Mouse (Mus musculus): ENCODE data around the gene Dtx3. TPM values are rescaled to one million over a fixed set of nuclear protein-coding genes. Genes with fewer than 3 reads are reported as not detected.

Gene Dtx3
- polyA plus RNA-seq, 1 experiment from 2014 or later: 148 TPM

- H3K4me2 ChIP-seq (ENCODE audit: low read depth): peak overlapping the region; percentile 27
- 4% methylated on average over 41 of the region's 41 CpGs for WGBS
- ATAC-seq (ENCODE audit: insufficient read depth, low FRiP score, low TSS enrichment): no peak
- peak overlapping the region; percentile 24 for H3K4me3 ChIP-seq (ENCODE audit: low read depth, low read length)
- H3K9ac ChIP-seq (ENCODE audit: low read length): no peak overlapping the region
- DNase-seq (ENCODE audit: low spot score): no peak
- peaks cover 11% of the 10 kb centered on the region; the same call in 1 of the 2 replicates for H3K4me1 ChIP-seq (ENCODE audit: control insufficient read depth, insufficient read depth, low read length)
- no peaks in the 10 kb centered on the region for H3K36me3 ChIP-seq (ENCODE audit: control insufficient read depth, insufficient read depth, low read length)
- peaks cover 40% of the 10 kb centered on the region for H3K27me3 ChIP-seq (ENCODE audit: control insufficient read depth, insufficient read depth, low read length)
- H3K27ac ChIP-seq (ENCODE audit: low read depth, low read length): no peak overlapping the region
- H3K9me3 ChIP-seq (ENCODE audit: control insufficient read depth, low read length): no peaks in the 10 kb centered on the region
These were observed 17.1 kb downstream of the Dtx3 start for GRCm38 (mm10) chr10:127178286-127179027.

GRCm38 (mm10) chr10:127177719-127178118, 17.8 kb downstream of the Dtx3 start:
- Histone ChIP-seq H3K9me3 (ENCODE audit: control insufficient read depth, low read length) (no peaks in the 10 kb centered on the region), H3K4me1 (ENCODE audit: control insufficient read depth, insufficient read depth, low read length) (peaks cover 11% of the 10 kb centered on the region; the same call in 1 of the 2 replicates), H3K36me3 (ENCODE audit: control insufficient read depth, insufficient read depth, low read length) (no peaks in the 10 kb centered on the region), H3K9ac (ENCODE audit: low read length) (no peak overlapping the region), H3K27me3 (ENCODE audit: control insufficient read depth, insufficient read depth, low read length) (peaks cover 40% of the 10 kb centered on the region), H3K4me2 (ENCODE audit: low read depth) (peak overlapping the region; percentile 27), H3K4me3 (ENCODE audit: low read depth, low read length) (peak overlapping the region; percentile 24; the same call in 1 of the 2 replicates), H3K27ac (ENCODE audit: low read depth, low read length) (no peak overlapping the region)
- WGBS: 2% methylated on average over 23 of the region's 23 CpGs
- peak; percentile 51 for ATAC-seq (ENCODE audit: insufficient read depth, low FRiP score, low TSS enrichment)
- peak; percentile 89 for DNase-seq (ENCODE audit: low spot score)

GRCm38 (mm10) chr10:127177235-127177634, 18.3 kb downstream of the Dtx3 start:
- no peak for ATAC-seq (ENCODE audit: insufficient read depth, low FRiP score, low TSS enrichment)
- Histone ChIP-seq H3K27me3 (ENCODE audit: control insufficient read depth, insufficient read depth, low read length) (peaks cover 40% of the 10 kb centered on the region), H3K9me3 (ENCODE audit: control insufficient read depth, low read length) (no peaks in the 10 kb centered on the region), H3K4me2 (ENCODE audit: low read depth) (no peak overlapping the region), H3K36me3 (ENCODE audit: control insufficient read depth, insufficient read depth, low read length) (no peaks in the 10 kb centered on the region), H3K9ac (ENCODE audit: low read length) (no peak overlapping the region), H3K4me3 (ENCODE audit: low read depth, low read length) (no peak overlapping the region), H3K27ac (ENCODE audit: low read depth, low read length) (no peak overlapping the region), H3K4me1 (ENCODE audit: control insufficient read depth, insufficient read depth, low read length) (peaks cover 11% of the 10 kb centered on the region; the same call in 1 of the 2 replicates)
- WGBS: 26% methylated on average over 9 of the region's 9 CpGs
- DNase-seq (ENCODE audit: low spot score): no peak

- H3K27ac ChIP-seq (ENCODE audit: low read depth, low read length): no peak overlapping the region
- H3K9ac ChIP-seq (ENCODE audit: low read length): no peak overlapping the region
- ATAC-seq (ENCODE audit: insufficient read depth, low FRiP score, low TSS enrichment): no peak
- H3K9me3 ChIP-seq (ENCODE audit: control insufficient read depth, low read length): no peaks in the 10 kb centered on the region
- H3K36me3 ChIP-seq (ENCODE audit: control insufficient read depth, insufficient read depth, low read length): no peaks in the 10 kb centered on the region
- peaks cover 11% of the 10 kb centered on the region; the same call in 1 of the 2 replicates for H3K4me1 ChIP-seq (ENCODE audit: control insufficient read depth, insufficient read depth, low read length)
- H3K27me3 ChIP-seq (ENCODE audit: control insufficient read depth, insufficient read depth, low read length): peaks cover 41% of the 10 kb centered on the region
- H3K4me2 ChIP-seq (ENCODE audit: low read depth): no peak overlapping the region
- no peak overlapping the region for H3K4me3 ChIP-seq (ENCODE audit: low read depth, low read length)
- WGBS: 5% methylated on average over 7 of the region's 7 CpGs
- no peak for DNase-seq (ENCODE audit: low spot score)
These were observed 18.8 kb downstream of the Dtx3 start for GRCm38 (mm10) chr10:127176756-127177155.

- no peak overlapping the region for H3K4me3 ChIP-seq (ENCODE audit: low read depth, low read length)
- no peak overlapping the region for H3K9ac ChIP-seq (ENCODE audit: low read length)
- WGBS: 43% methylated on average over 3 of the region's 3 CpGs
- H3K36me3 ChIP-seq (ENCODE audit: control insufficient read depth, insufficient read depth, low read length): no peaks in the 10 kb centered on the region
- DNase-seq (ENCODE audit: low spot score) (no peak), ATAC-seq (ENCODE audit: insufficient read depth, low FRiP score, low TSS enrichment) (no peak)
- H3K9me3 ChIP-seq (ENCODE audit: control insufficient read depth, low read length): no peaks in the 10 kb centered on the region
- H3K4me1 ChIP-seq (ENCODE audit: control insufficient read depth, insufficient read depth, low read length): peaks cover 11% of the 10 kb centered on the region; the same call in 1 of the 2 replicates
- H3K4me2 ChIP-seq (ENCODE audit: low read depth): no peak overlapping the region
- H3K27me3 ChIP-seq (ENCODE audit: control insufficient read depth, insufficient read depth, low read length): peaks cover 43% of the 10 kb centered on the region
- no peak overlapping the region for H3K27ac ChIP-seq (ENCODE audit: low read depth, low read length)
These were observed 19.3 kb downstream of the Dtx3 start for GRCm38 (mm10) chr10:127176228-127176627.

- ATAC-seq (ENCODE audit: insufficient read depth, low FRiP score, low TSS enrichment) (no peak), DNase-seq (ENCODE audit: low spot score) (no peak)
- Histone ChIP-seq H3K9ac (ENCODE audit: low read length) (no peak overlapping the region), H3K27ac (ENCODE audit: low read depth, low read length) (no peak overlapping the region), H3K27me3 (ENCODE audit: control insufficient read depth, insufficient read depth, low read length) (peaks cover 43% of the 10 kb centered on the region), H3K4me2 (ENCODE audit: low read depth) (no peak overlapping the region), H3K4me1 (ENCODE audit: control insufficient read depth, insufficient read depth, low read length) (peaks cover 9% of the 10 kb centered on the region), H3K9me3 (ENCODE audit: control insufficient read depth, low read length) (no peaks in the 10 kb centered on the region), H3K36me3 (ENCODE audit: control insufficient read depth, insufficient read depth, low read length) (no peaks in the 10 kb centered on the region), H3K4me3 (ENCODE audit: low read depth, low read length) (no peak overlapping the region)
- 94% methylated on average over 7 of the region's 7 CpGs for WGBS
These were observed 21.4 kb downstream of the Dtx3 start for GRCm38 (mm10) chr10:127174170-127174569.

- ATAC-seq (ENCODE audit: insufficient read depth, low FRiP score, low TSS enrichment) (no peak), DNase-seq (ENCODE audit: low spot score) (no peak)
- no peak overlapping the region for H3K4me3 ChIP-seq (ENCODE audit: low read depth, low read length)
- no peak overlapping the region for H3K9ac ChIP-seq (ENCODE audit: low read length)
- H3K27ac ChIP-seq (ENCODE audit: low read depth, low read length): no peak overlapping the region
- no peak overlapping the region for H3K4me2 ChIP-seq (ENCODE audit: low read depth)
- 83% methylated on average over 16 of the region's 16 CpGs for WGBS
- H3K36me3 ChIP-seq (ENCODE audit: control insufficient read depth, insufficient read depth, low read length): no peaks in the 10 kb centered on the region
- H3K9me3 ChIP-seq (ENCODE audit: control insufficient read depth, low read length): no peaks in the 10 kb centered on the region
- peaks cover 9% of the 10 kb centered on the region for H3K4me1 ChIP-seq (ENCODE audit: control insufficient read depth, insufficient read depth, low read length)
- H3K27me3 ChIP-seq (ENCODE audit: control insufficient read depth, insufficient read depth, low read length): peaks cover 40% of the 10 kb centered on the region
These were observed 22.1 kb downstream of the Dtx3 start for GRCm38 (mm10) chr10:127173148-127174065.

- 91% methylated on average over 15 of the region's 15 CpGs for WGBS
- H3K27me3 ChIP-seq (ENCODE audit: control insufficient read depth, insufficient read depth, low read length): peaks cover 44% of the 10 kb centered on the region
- ATAC-seq (ENCODE audit: insufficient read depth, low FRiP score, low TSS enrichment): no peak
- no peak overlapping the region for H3K4me3 ChIP-seq (ENCODE audit: low read depth, low read length)
- DNase-seq (ENCODE audit: low spot score): no peak
- no peak overlapping the region for H3K27ac ChIP-seq (ENCODE audit: low read depth, low read length)
- no peaks in the 10 kb centered on the region for H3K36me3 ChIP-seq (ENCODE audit: control insufficient read depth, insufficient read depth, low read length)
- no peak overlapping the region for H3K9ac ChIP-seq (ENCODE audit: low read length)
- H3K4me1 ChIP-seq (ENCODE audit: control insufficient read depth, insufficient read depth, low read length): peaks cover 4% of the 10 kb centered on the region; the same call in 1 of the 2 replicates
- no peak overlapping the region for H3K4me2 ChIP-seq (ENCODE audit: low read depth)
- H3K9me3 ChIP-seq (ENCODE audit: control insufficient read depth, low read length): no peaks in the 10 kb centered on the region
These were observed 23.8 kb downstream of the Dtx3 start for GRCm38 (mm10) chr10:127171631-127172200.
